Mouse (Mus musculus): ENCODE data around the gene Chchd6. TPM values are rescaled to one million over a fixed set of nuclear protein-coding genes. Genes with fewer than 3 reads are reported as not detected.

Gene Chchd6
- polyA plus RNA-seq, 1 experiment: 28.8 TPM

DNA sequence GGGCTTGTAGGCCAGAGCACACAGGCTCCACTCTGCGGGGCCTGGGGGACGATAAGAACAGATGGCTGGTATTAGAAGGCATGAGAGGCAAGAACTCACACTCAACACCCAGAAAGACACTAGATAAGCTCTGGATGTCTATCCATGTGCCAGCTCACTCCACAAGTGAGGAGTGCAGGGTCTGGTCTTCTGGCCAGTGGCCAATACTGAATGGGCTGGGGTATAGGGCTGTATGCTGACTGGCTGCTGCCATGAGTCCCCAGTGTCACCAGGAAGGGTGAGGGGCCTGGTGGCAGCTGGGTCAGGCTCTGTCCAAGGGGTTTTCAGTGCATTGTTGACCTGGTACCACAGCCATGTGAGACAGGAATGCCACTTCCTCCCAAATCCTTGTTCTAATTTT is 210.8 kb downstream of the Chchd6 start:
- TF ChIP-seq MYOG (IDR thresholded peaks at IDR 0.05; ENCODE audit: control insufficient read depth, extremely low read depth, insufficient read length) (no peak), CEBPB (IDR thresholded peaks at IDR 0.05; ENCODE audit: low read depth) (no peak), CTCF (IDR thresholded peaks at IDR 0.05; ENCODE audit: control insufficient read depth, insufficient read depth, insufficient read length) (no peak), MYOD1 (IDR thresholded peaks at IDR 0.05; ENCODE audit: control insufficient read depth, insufficient read length, low read depth) (no peak), MAX (IDR thresholded peaks at IDR 0.05) (no peak), USF1 (IDR thresholded peaks at IDR 0.05; ENCODE audit: low read depth) (no peak), FOSL1 (IDR thresholded peaks at IDR 0.05; ENCODE audit: insufficient read depth, low read length, poor library complexity, severe bottlenecking) (no peak)
- Histone ChIP-seq H3K36me3 (ENCODE audit: control insufficient read depth, insufficient read depth) (no peaks in the 10 kb centered on the region), H3K4me3 (ENCODE audit: insufficient read depth, poor library complexity, severe bottlenecking) (no peak overlapping the region), H3K79me2 (ENCODE audit: control insufficient read depth, insufficient read depth) (no peaks in the 10 kb centered on the region), H3K79me3 (ENCODE audit: low read depth) (no peaks in the 10 kb centered on the region), H3ac (ENCODE audit: control insufficient read depth, insufficient read length, low read depth) (no peak overlapping the region), H3K27me3 (ENCODE audit: control insufficient read depth, insufficient read depth, insufficient read length) (no peaks in the 10 kb centered on the region)

DNA sequence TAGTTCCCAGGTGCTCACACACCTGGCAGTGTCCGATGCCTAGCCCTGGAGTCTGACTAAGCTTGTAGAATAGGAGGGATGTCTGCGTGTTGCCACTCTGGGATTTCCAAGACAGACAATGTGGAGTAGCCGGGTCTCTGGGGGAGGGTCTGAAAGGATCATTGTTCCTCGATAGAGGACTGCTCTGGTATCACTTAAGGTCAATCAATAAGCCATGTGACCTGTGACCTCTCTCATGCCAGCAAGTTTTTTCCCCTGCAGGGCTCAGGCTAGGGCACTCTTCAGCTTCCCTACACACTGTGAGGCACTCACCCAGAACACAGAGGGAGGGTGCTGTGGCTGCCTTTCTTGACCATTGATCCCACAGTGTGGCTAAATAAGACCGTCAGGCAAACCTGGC is 213.6 kb downstream of the Chchd6 start:
- Histone ChIP-seq H3K79me3 (ENCODE audit: low read depth) (no peaks in the 10 kb centered on the region), H3K27me3 (ENCODE audit: control insufficient read depth, insufficient read depth, insufficient read length) (no peaks in the 10 kb centered on the region), H3ac (ENCODE audit: control insufficient read depth, insufficient read length, low read depth) (no peak overlapping the region), H3K79me2 (ENCODE audit: control insufficient read depth, insufficient read depth) (no peaks in the 10 kb centered on the region), H3K4me3 (ENCODE audit: insufficient read depth, poor library complexity, severe bottlenecking) (no peak overlapping the region), H3K36me3 (ENCODE audit: control insufficient read depth, insufficient read depth) (no peaks in the 10 kb centered on the region)
- TF ChIP-seq FOSL1 (IDR thresholded peaks at IDR 0.05; ENCODE audit: insufficient read depth, low read length, poor library complexity, severe bottlenecking) (no peak), CEBPB (IDR thresholded peaks at IDR 0.05; ENCODE audit: low read depth) (no peak), MYOG (IDR thresholded peaks at IDR 0.05; ENCODE audit: control insufficient read depth, extremely low read depth, insufficient read length) (no peak)

DNA sequence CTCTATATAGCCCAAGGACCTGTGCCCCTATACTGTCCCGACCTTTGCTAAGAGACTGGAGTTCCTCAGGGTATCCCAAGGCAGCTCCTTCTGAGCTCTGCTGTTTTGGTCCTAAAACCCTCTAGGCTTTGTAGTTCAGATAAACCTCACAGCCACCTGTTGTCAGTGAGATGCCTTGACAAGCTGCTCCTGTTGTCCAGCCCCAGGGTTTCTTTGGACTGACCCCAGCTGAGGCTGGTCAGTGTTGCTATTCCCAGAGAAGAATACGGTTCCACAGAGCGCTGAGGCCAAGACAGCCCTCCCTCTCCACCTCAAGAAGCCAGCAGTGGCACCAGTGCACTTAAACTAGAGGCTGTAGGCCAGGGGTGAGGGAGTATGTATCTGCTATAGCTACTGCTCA is 214.3 kb downstream of the Chchd6 start:
- Histone ChIP-seq H3K79me3 (ENCODE audit: low read depth) (no peaks in the 10 kb centered on the region), H3K79me2 (ENCODE audit: control insufficient read depth, insufficient read depth) (no peaks in the 10 kb centered on the region)

DNA sequence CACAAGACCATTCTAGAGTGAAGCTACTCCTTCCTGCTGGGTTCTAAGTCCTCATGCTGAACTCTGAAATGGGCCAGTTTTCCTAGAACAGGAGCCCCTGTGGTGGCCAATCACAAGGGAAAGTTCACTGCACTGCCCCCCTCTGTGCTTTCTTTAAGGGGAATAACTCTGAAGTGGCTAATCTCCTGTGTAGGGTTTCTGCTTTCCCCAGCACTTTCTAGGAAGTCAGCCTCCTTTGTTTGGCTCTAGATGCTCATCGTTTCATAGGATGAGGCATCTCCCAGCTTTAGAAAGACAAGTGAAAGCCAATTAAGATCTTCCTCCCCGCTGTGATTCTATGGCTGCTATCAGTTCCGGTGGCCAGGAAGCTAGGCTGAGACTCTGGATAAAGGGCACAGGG is 214.7 kb downstream of the Chchd6 start:
- TF ChIP-seq USF1 (IDR thresholded peaks at IDR 0.05; ENCODE audit: low read depth) (no peak), MAX (IDR thresholded peaks at IDR 0.05) (no peak)
- H3K79me3 ChIP-seq (ENCODE audit: low read depth): no peaks in the 10 kb centered on the region
- H3K27me3 ChIP-seq (ENCODE audit: control insufficient read depth, insufficient read depth, insufficient read length): no peaks in the 10 kb centered on the region
- H3K36me3 ChIP-seq (ENCODE audit: control insufficient read depth, insufficient read depth): no peaks in the 10 kb centered on the region
- H3K79me2 ChIP-seq (ENCODE audit: control insufficient read depth, insufficient read depth): no peaks in the 10 kb centered on the region
- no peak overlapping the region for H3ac ChIP-seq (ENCODE audit: control insufficient read depth, insufficient read length, low read depth)
- no peak overlapping the region for H3K4me3 ChIP-seq (ENCODE audit: insufficient read depth, poor library complexity, severe bottlenecking)

More for the DNA sequence above, 214.3 kb downstream of the Chchd6 start:
- no peak overlapping the region for H3ac ChIP-seq (ENCODE audit: control insufficient read depth, insufficient read length, low read depth)
- no peak overlapping the region for H3K4me3 ChIP-seq (ENCODE audit: insufficient read depth, poor library complexity, severe bottlenecking)
- no peaks in the 10 kb centered on the region for H3K36me3 ChIP-seq (ENCODE audit: control insufficient read depth, insufficient read depth)
- H3K27me3 ChIP-seq (ENCODE audit: control insufficient read depth, insufficient read depth, insufficient read length): no peaks in the 10 kb centered on the region
- TF ChIP-seq MYOD1 (IDR thresholded peaks at IDR 0.05; ENCODE audit: control insufficient read depth, insufficient read length, low read depth): no peak
- TF ChIP-seq FOSL1 (IDR thresholded peaks at IDR 0.05; ENCODE audit: insufficient read depth, low read length, poor library complexity, severe bottlenecking): no peak
- no peak for TF ChIP-seq CEBPB (IDR thresholded peaks at IDR 0.05; ENCODE audit: low read depth)
- TF ChIP-seq CTCF (IDR thresholded peaks at IDR 0.05; ENCODE audit: control insufficient read depth, insufficient read depth, insufficient read length): no peak
- no peak for TF ChIP-seq MAX (IDR thresholded peaks at IDR 0.05)
- no peak for TF ChIP-seq MYOG (IDR thresholded peaks at IDR 0.05; ENCODE audit: control insufficient read depth, extremely low read depth, insufficient read length)
- no peak for TF ChIP-seq USF1 (IDR thresholded peaks at IDR 0.05; ENCODE audit: low read depth)

DNA sequence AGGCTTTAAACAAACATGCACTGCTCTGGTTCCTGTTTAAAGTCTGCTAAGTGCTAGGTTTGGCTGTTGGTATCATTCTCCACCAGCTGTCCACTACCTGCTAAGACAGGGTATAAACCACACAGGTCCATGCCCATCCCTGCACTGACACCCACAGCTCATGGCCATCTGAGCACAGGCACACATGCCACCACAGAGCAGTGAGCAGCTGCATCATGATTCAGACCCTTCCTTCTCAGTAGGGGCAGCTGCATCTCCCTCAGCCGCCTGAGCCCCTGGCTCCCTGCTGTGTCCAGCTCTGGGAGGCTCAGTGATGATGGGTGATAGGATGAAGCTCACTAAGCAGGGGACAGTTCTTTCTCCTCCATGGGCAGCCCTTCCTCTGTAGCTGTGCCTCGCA is 217.2 kb downstream of the Chchd6 start:
- TF ChIP-seq CTCF (IDR thresholded peaks at IDR 0.05; ENCODE audit: control insufficient read depth, insufficient read depth, insufficient read length): no peak
- no peak for TF ChIP-seq MAX (IDR thresholded peaks at IDR 0.05)
- peak; percentile 85 for TF ChIP-seq MYOD1 (IDR thresholded peaks at IDR 0.05; ENCODE audit: control insufficient read depth, insufficient read length, low read depth)
- Histone ChIP-seq H3ac (ENCODE audit: control insufficient read depth, insufficient read length, low read depth) (no peak overlapping the region), H3K27me3 (ENCODE audit: control insufficient read depth, insufficient read depth, insufficient read length) (no peaks in the 10 kb centered on the region), H3K36me3 (ENCODE audit: control insufficient read depth, insufficient read depth) (no peaks in the 10 kb centered on the region), H3K79me2 (ENCODE audit: control insufficient read depth, insufficient read depth) (no peaks in the 10 kb centered on the region), H3K79me3 (ENCODE audit: low read depth) (no peaks in the 10 kb centered on the region), H3K4me3 (ENCODE audit: insufficient read depth, poor library complexity, severe bottlenecking) (no peak overlapping the region)

DNA sequence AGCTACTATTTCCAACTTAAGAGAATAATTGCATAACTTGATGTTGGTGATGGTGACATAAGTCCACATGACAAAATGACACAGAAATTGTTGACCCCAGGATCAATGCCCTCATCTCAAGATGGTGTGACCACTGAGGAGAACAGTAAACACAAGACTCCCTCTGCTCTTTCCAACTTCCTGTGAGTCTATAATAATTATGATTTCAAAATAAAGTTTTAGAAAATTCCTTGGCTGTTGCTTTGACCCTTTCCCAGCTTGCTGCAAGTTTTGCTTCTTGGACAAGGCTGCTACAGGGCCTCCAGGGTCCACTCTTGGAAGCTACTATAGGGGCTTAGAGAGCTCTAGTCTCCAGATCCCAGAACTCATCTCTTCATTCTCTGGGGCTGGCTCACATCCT is 226.6 kb downstream of the Chchd6 start:
- H3K79me2 ChIP-seq (ENCODE audit: control insufficient read depth, insufficient read depth): no peaks in the 10 kb centered on the region
- no peaks in the 10 kb centered on the region for H3K36me3 ChIP-seq (ENCODE audit: control insufficient read depth, insufficient read depth)
- H3ac ChIP-seq (ENCODE audit: control insufficient read depth, insufficient read length, low read depth): no peak overlapping the region
- no peaks in the 10 kb centered on the region for H3K27me3 ChIP-seq (ENCODE audit: control insufficient read depth, insufficient read depth, insufficient read length)
- no peak for TF ChIP-seq MYOG (IDR thresholded peaks at IDR 0.05; ENCODE audit: control insufficient read depth, extremely low read depth, insufficient read length)
- TF ChIP-seq MAX (IDR thresholded peaks at IDR 0.05): no peak
- TF ChIP-seq FOSL1 (IDR thresholded peaks at IDR 0.05; ENCODE audit: insufficient read depth, low read length, poor library complexity, severe bottlenecking): no peak
- TF ChIP-seq USF1 (IDR thresholded peaks at IDR 0.05; ENCODE audit: low read depth): no peak
- no peak for TF ChIP-seq CTCF (IDR thresholded peaks at IDR 0.05; ENCODE audit: control insufficient read depth, insufficient read depth, insufficient read length)
- no peak for TF ChIP-seq CEBPB (IDR thresholded peaks at IDR 0.05; ENCODE audit: low read depth)
- no peak for TF ChIP-seq MYOD1 (IDR thresholded peaks at IDR 0.05; ENCODE audit: control insufficient read depth, insufficient read length, low read depth)
- H3K4me3 ChIP-seq (ENCODE audit: insufficient read depth, poor library complexity, severe bottlenecking): no peak overlapping the region
- no peaks in the 10 kb centered on the region for H3K79me3 ChIP-seq (ENCODE audit: low read depth)

Measured in C2C12 (cell line).